Mouse (Mus musculus): ENCODE measurements around the gene Eif3g. TPM values are rescaled to one million over a fixed set of nuclear protein-coding genes. Genes with fewer than 3 reads are reported as not detected.

Eif3g gene
- total and polyA plus RNA-seq, 3 experiments, result 211 to 392 (median 293) TPM

DNA sequence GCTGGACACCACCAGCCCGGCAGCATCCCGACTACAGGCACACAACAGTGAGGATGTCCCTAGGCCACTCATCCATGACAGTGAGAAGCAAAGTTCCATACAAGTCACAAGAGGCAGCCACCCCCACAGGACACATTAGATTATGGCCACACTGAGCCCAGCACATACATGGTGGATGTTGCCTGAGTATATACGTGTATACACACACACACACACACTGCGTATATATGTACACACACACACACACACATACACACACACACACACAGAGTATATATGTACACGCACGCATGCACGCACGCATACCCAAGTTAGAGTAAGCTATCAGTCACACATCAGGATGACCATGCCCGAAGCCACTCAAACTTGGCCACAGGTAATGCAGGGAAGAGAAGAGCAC, 3.0 kb downstream of the Eif3g start:
- H3K79me2 ChIP-seq (replicated peaks; ENCODE audit: control insufficient read depth, extremely low read depth, insufficient read depth, poor library complexity, severe bottlenecking), result peaks cover 32% of the 10 kb centered on the region
- in situ Hi-C loops (cut with MboI; ENCODE audit: low pct_ligation_motif_present, low pct_unique_long_range_greater_than_20kb, low sequenced_read_pairs), result no loop called here

DNA sequence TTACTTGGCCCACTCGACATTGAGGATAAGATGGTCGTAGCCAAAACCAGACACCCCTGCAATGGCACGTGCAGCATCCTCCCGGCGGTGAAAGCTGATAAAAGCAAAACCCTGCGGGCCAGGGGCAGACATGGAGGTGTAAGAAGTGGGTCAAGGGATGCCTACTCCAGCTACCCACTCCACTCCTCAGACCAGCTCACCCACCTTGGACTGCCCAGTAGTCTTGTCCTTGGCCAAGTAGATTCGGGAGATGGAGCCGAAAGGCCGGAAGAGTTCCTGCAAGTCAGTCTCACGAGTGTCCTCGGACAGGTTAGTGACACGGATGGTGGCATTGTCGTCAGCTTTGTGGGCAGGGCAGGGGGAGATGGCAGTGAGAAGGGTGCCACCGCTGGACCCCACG, 3.8 kb downstream of the Eif3g start:
- dilution Hi-C loops (cut with MboI; ENCODE audit: extremely low pct_ligation_motif_present, extremely low pct_unique_long_range_greater_than_20kb, low sequenced_read_pairs), result no loop called here
- peaks cover 14 to 51% of the 10 kb centered on the region in 2 experiments for H3K4me1 ChIP-seq (ENCODE audit: control insufficient read depth in 1 of 2, insufficient read depth in 2 of 2)

More for the DNA sequence above, 3.0 kb downstream of the Eif3g start:
- H3K27ac ChIP-seq (ENCODE audit: insufficient read depth, low read depth), result no peak overlapping the region
- H3K27me3 ChIP-seq (replicated peaks), result no peaks in the 10 kb centered on the region
- no peak overlapping the region for H3K9ac ChIP-seq (ENCODE audit: insufficient read depth, low read depth)
- H3K36me3 ChIP-seq (replicated peaks in 1 of 2; ENCODE audit: control insufficient read depth in 1 of 2, insufficient read depth in 1 of 2, low read length in 1 of 2), result peaks cover 62 to 73% of the 10 kb centered on the region in 2 experiments
- dilution Hi-C loops (cut with MboI; ENCODE audit: extremely low pct_ligation_motif_present, extremely low pct_unique_long_range_greater_than_20kb, low sequenced_read_pairs), result no loop called here
- H3K4me1 ChIP-seq (ENCODE audit: control insufficient read depth in 1 of 2, insufficient read depth in 2 of 2), result peaks cover 12 to 43% of the 10 kb centered on the region in 2 experiments
- H3K9me3 ChIP-seq (replicated peaks; ENCODE audit: low read length), result no peaks in the 10 kb centered on the region
- no peak overlapping the region for H3K4me2 ChIP-seq (ENCODE audit: insufficient read depth, low read depth, poor library complexity, severe bottlenecking)
- no peak overlapping the region for H3K4me3 ChIP-seq (replicated peaks in 1 of 3; ENCODE audit: low read depth in 2 of 3, low read length in 2 of 3, poor library complexity in 1 of 3)
- DNase-seq (ENCODE audit: extremely low read depth), result no peak
- TF ChIP-seq MEF2A (IDR thresholded peaks at IDR 0.05; ENCODE audit: borderline replicate concordance, low read depth, low read length) (no peak), TCF12 (IDR thresholded peaks at IDR 0.05; ENCODE audit: low read depth, low read length) (no peak), MXI1 (IDR thresholded peaks at IDR 0.05; ENCODE audit: low read depth, low read length) (no peak), KAT2A (IDR thresholded peaks at IDR 0.05; ENCODE audit: insufficient replicate concordance, low read length) (no peak), JUN (IDR thresholded peaks at IDR 0.05; ENCODE audit: insufficient read depth, low read depth, low read length) (no peak), RCOR1 (conservative IDR thresholded peaks at IDR 0.05; ENCODE audit: low read depth, low read length) (no peak), MAZ (IDR thresholded peaks at IDR 0.05; ENCODE audit: low read depth, low read length) (no peak), RAD21 (IDR thresholded peaks at IDR 0.05; ENCODE audit: low read depth, low read length) (no peak), BHLHE40 (IDR thresholded peaks at IDR 0.05; ENCODE audit: low read depth, low read length) (no peak), MAFK (IDR thresholded peaks at IDR 0.05; ENCODE audit: insufficient replicate concordance, low read length) (no peak), ZNF384 (IDR thresholded peaks at IDR 0.05; ENCODE audit: low read depth, low read length) (no peak), UBTF (IDR thresholded peaks at IDR 0.05; ENCODE audit: low read depth, low read length) (no peak), HCFC1 (IDR thresholded peaks at IDR 0.05; ENCODE audit: low read depth, low read length) (no peak), ZKSCAN1 (IDR thresholded peaks at IDR 0.05; ENCODE audit: borderline replicate concordance, low read depth, low read length) (no peak), CTCF (conservative IDR thresholded peaks at IDR 0.05 in 1 of 2, IDR thresholded peaks at IDR 0.05 in 1 of 2; ENCODE audit: low read depth in 2 of 2, low read length in 2 of 2) (no peak), USF1 (IDR thresholded peaks at IDR 0.05; ENCODE audit: low read depth, low read length) (no peak), ELF1 (IDR thresholded peaks at IDR 0.05; ENCODE audit: low read depth, low read length) (no peak)

More for the DNA sequence above, 3.8 kb downstream of the Eif3g start:
- TF ChIP-seq HCFC1 (IDR thresholded peaks at IDR 0.05; ENCODE audit: low read depth, low read length) (no peak), CHD2 (IDR thresholded peaks at IDR 0.05; ENCODE audit: low read length) (no peak), EP300 (IDR thresholded peaks at IDR 0.05; ENCODE audit: low read length) (no peak), NELFE (IDR thresholded peaks at IDR 0.05; ENCODE audit: low read depth, low read length) (no peak), MXI1 (IDR thresholded peaks at IDR 0.05; ENCODE audit: low read depth, low read length) (no peak), USF1 (IDR thresholded peaks at IDR 0.05; ENCODE audit: low read depth, low read length) (no peak), ZNF384 (IDR thresholded peaks at IDR 0.05; ENCODE audit: low read depth, low read length) (no peak), ZKSCAN1 (IDR thresholded peaks at IDR 0.05; ENCODE audit: borderline replicate concordance, low read depth, low read length) (no peak), ZMIZ1 (IDR thresholded peaks at IDR 0.05; ENCODE audit: low read depth, low read length) (no peak), IRF4 (IDR thresholded peaks at IDR 0.05; ENCODE audit: low read depth, low read length) (no peak), TCF12 (IDR thresholded peaks at IDR 0.05; ENCODE audit: low read depth, low read length) (no peak), RAD21 (IDR thresholded peaks at IDR 0.05; ENCODE audit: low read depth, low read length) (no peak), GABPA (IDR thresholded peaks at IDR 0.05; ENCODE audit: insufficient replicate concordance, low read depth, low read length) (no peak), E2F4 (IDR thresholded peaks at IDR 0.05; ENCODE audit: insufficient replicate concordance, low read depth, low read length) (no peak), RCOR1 (conservative IDR thresholded peaks at IDR 0.05; ENCODE audit: low read depth, low read length) (no peak), ELF1 (IDR thresholded peaks at IDR 0.05; ENCODE audit: low read depth, low read length) (no peak)
- Histone ChIP-seq H3K36me3 (replicated peaks in 1 of 2; ENCODE audit: control insufficient read depth in 1 of 2, insufficient read depth in 1 of 2, low read length in 1 of 2) (peaks cover 70 to 80% of the 10 kb centered on the region in 2 experiments), H3K4me2 (ENCODE audit: insufficient read depth, low read depth, poor library complexity, severe bottlenecking) (no peak overlapping the region), H3K79me2 (replicated peaks; ENCODE audit: control insufficient read depth, extremely low read depth, insufficient read depth, poor library complexity, severe bottlenecking) (peaks cover 39% of the 10 kb centered on the region), H3K27me3 (replicated peaks) (no peaks in the 10 kb centered on the region), H3K27ac (ENCODE audit: insufficient read depth, low read depth) (no peak overlapping the region), H3K9ac (ENCODE audit: insufficient read depth, low read depth) (no peak overlapping the region), H3K4me3 (replicated peaks in 1 of 3; ENCODE audit: low read depth in 2 of 3, low read length in 2 of 3, poor library complexity in 1 of 3) (no peak overlapping the region), H3K9me3 (replicated peaks; ENCODE audit: low read length) (no peaks in the 10 kb centered on the region)
- no peak for DNase-seq (ENCODE audit: extremely low read depth)
- in situ Hi-C loops (cut with MboI; ENCODE audit: low pct_ligation_motif_present, low pct_unique_long_range_greater_than_20kb, low sequenced_read_pairs), result no loop called here
